12 mouse cellular contexts compared by ENCODE assay signal in genomic region chr4:149628810-149629209, GRCm38 (mm10). TPM values are rescaled to one million over a fixed set of nuclear protein-coding genes. Genes with fewer than 3 reads are reported as not detected.
A peak's percentile ranks its signal among the peaks of the same experiment; 100 is the strongest.
DNase-seq lines count a peak whose midpoint lies in the region; ATAC-seq and TF ChIP-seq lines count a peak whose summit lies in the region.
"Had no signal": no experiment of that assay in that cellular context is flagged by ENCODE, and none has a peak within 500 bp of the region (broad histone marks: within the 10 kb centered on the region; RNA-seq: fewer than 3 reads in every experiment).

No protein-coding gene starts in this region.

- H3K79me2 ChIP-seq in heart, adult 2 months (replicated peaks; ENCODE audit: control insufficient read depth, insufficient read depth, low read length), result no peaks in the 10 kb centered on the region; the same call in 1 of the 2 replicates

- peaks cover 39% of the 10 kb centered on the region for H3K36me3 ChIP-seq in embryonic facial prominence, embryonic 13.5 days
- peaks cover 48% of the 10 kb centered on the region for H3K36me3 ChIP-seq in embryonic facial prominence, embryonic 10.5 days (replicated peaks)
- peaks cover 28% of the 10 kb centered on the region for H3K36me3 ChIP-seq in heart, embryonic 12.5 days
- H3K36me3 ChIP-seq in heart, adult 2 months (ENCODE audit: control insufficient read depth, insufficient read depth, low read length), result no peaks in the 10 kb centered on the region
- 0 out of 2 replicates have a peak, but pooled peaks cover 3% of the 10 kb centered on the region for H3K36me3 ChIP-seq in heart, postnatal 0 days (replicated peaks; ENCODE audit: control insufficient read depth, insufficient read depth, low read length)

- no peak overlapping the region for H3K9ac ChIP-seq in embryonic facial prominence, embryonic 13.5 days
- no peak overlapping the region for H3K9ac ChIP-seq in heart, embryonic 12.5 days
- no peak overlapping the region for H3K9ac ChIP-seq in heart, adult 2 months (ENCODE audit: low read depth, low read length)
- H3K9ac ChIP-seq in heart, postnatal 0 days (replicated peaks; ENCODE audit: low read depth, low read length), result no peak overlapping the region
- H3K9ac ChIP-seq: forebrain, postnatal 0 days; hindbrain, embryonic 15.5 days had no signal

- ATAC-seq in embryonic facial prominence, embryonic 13.5 days (ENCODE audit: insufficient number of reproducible peaks, insufficient read depth, low FRiP score, low TSS enrichment, low read depth), result no peak
- ATAC-seq in heart, embryonic 12.5 days (ENCODE audit: insufficient number of reproducible peaks, low FRiP score), result no peak
- 0 out of 2 replicates have a peak, but pooled peaks have one; percentile 39 for ATAC-seq in heart, postnatal 0 days (ENCODE audit: insufficient read depth, low read depth)
- ATAC-seq: intestine, embryonic 16.5 days; Patski had no signal

- H3K27ac ChIP-seq in embryonic facial prominence, embryonic 13.5 days, result peak overlapping the region; percentile 55; the same call in 1 of the 2 replicates
- H3K27ac ChIP-seq in embryonic facial prominence, embryonic 10.5 days (replicated peaks), result no peak overlapping the region
- peak overlapping the region; percentile 30; the same call in 1 of the 2 replicates for H3K27ac ChIP-seq in heart, embryonic 12.5 days (ENCODE audit: poor library complexity, severe bottlenecking)
- no peak overlapping the region; the same call in 1 of the 2 replicates for H3K27ac ChIP-seq in heart, adult 2 months
- H3K27ac ChIP-seq in heart, postnatal 0 days (ENCODE audit: low read depth), result peak overlapping the region; percentile 52; the same call in 1 of the 2 replicates
- H3K27ac ChIP-seq: hindbrain, embryonic 15.5 days had no signal

- TF ChIP-seq POLR2A in heart, adult 2 months (IDR thresholded peaks at IDR 0.05; ENCODE audit: insufficient read depth, low read depth, low read length), result no peak

- no peaks in the 10 kb centered on the region for H3K27me3 ChIP-seq in embryonic facial prominence, embryonic 13.5 days
- H3K27me3 ChIP-seq in embryonic facial prominence, embryonic 10.5 days (replicated peaks; ENCODE audit: low read depth, poor library complexity, severe bottlenecking), result no peaks in the 10 kb centered on the region
- H3K27me3 ChIP-seq in heart, embryonic 12.5 days (replicated peaks), result no peaks in the 10 kb centered on the region
- no peaks in the 10 kb centered on the region for H3K27me3 ChIP-seq in heart, adult 2 months (ENCODE audit: control insufficient read depth, insufficient read depth, low read length)
- H3K27me3 ChIP-seq in heart, postnatal 0 days (ENCODE audit: control insufficient read depth, insufficient read depth, low read length), result no peaks in the 10 kb centered on the region
- H3K27me3 ChIP-seq: hindbrain, embryonic 15.5 days; Patski had no signal

- H3K4me3 ChIP-seq in embryonic facial prominence, embryonic 13.5 days, result no peak overlapping the region
- no peak overlapping the region for H3K4me3 ChIP-seq in embryonic facial prominence, embryonic 10.5 days
- no peak overlapping the region for H3K4me3 ChIP-seq in heart, embryonic 12.5 days
- no peak overlapping the region for H3K4me3 ChIP-seq in heart, adult 2 months
- no peak overlapping the region for H3K4me3 ChIP-seq in heart, postnatal 0 days (ENCODE audit: low read depth, low read length)
- H3K4me3 ChIP-seq: hindbrain, embryonic 15.5 days had no signal

- no peak overlapping the region for H3K4me2 ChIP-seq in embryonic facial prominence, embryonic 13.5 days
- no peak overlapping the region for H3K4me2 ChIP-seq in heart, embryonic 12.5 days
- H3K4me2 ChIP-seq in heart, postnatal 0 days (ENCODE audit: low read depth, low read length), result no peak overlapping the region; the same call in 1 of the 2 replicates
- H3K4me2 ChIP-seq: hindbrain, embryonic 15.5 days had no signal

- intact Hi-C loops in heart, adult 2 months (cut with DNase I), result no loop called here
- intact Hi-C loops in heart, postnatal 14 days (cut with DNase I), result no loop called here
- intact Hi-C loops in left cerebral cortex, postnatal 4 days (cut with DNase I), result no loop called here

- no peak for DNase-seq in embryonic facial prominence, embryonic 10.5 days (ENCODE audit: low spot score)
- DNase-seq in heart, adult 2 months, result no peak
- DNase-seq in heart, postnatal 0 days (ENCODE audit: low spot score), result peak; percentile 45
- DNase-seq in heart, postnatal 14 days, result no peak
- peak; percentile 33 for DNase-seq in 3T3-L1 (ENCODE audit: low read depth, low spot score)
- DNase-seq in left cerebral cortex, postnatal 4 days, result no peak

- WGBS in embryonic facial prominence, embryonic 13.5 days, result 68% methylated on average over 9 of the region's 9 CpGs
- 89% methylated on average over 9 of the region's 9 CpGs for WGBS in embryonic facial prominence, embryonic 10.5 days
- 69% methylated on average over 9 of the region's 9 CpGs for WGBS in heart, embryonic 12.5 days
- WGBS in heart, adult 2 months, result 35% methylated on average over 9 of the region's 9 CpGs
- 62% methylated on average over 9 of the region's 9 CpGs for WGBS in heart, postnatal 0 days

- TF ChIP-seq EP300 in heart, adult 2 months (IDR thresholded peaks at IDR 0.05; ENCODE audit: insufficient read depth, low read depth, low read length), result no peak
- TF ChIP-seq EP300 in heart, postnatal 0 days (IDR thresholded peaks at IDR 0.05; ENCODE audit: low read depth), result no peak

- TF ChIP-seq CTCF in heart, adult 2 months (IDR thresholded peaks at IDR 0.05), result no peak
- no peak for TF ChIP-seq CTCF in heart, postnatal 0 days (IDR thresholded peaks at IDR 0.05; ENCODE audit: low read depth)

- peaks cover 4% of the 10 kb centered on the region; the same call in 1 of the 2 replicates for H3K4me1 ChIP-seq in embryonic facial prominence, embryonic 13.5 days
- H3K4me1 ChIP-seq in embryonic facial prominence, embryonic 10.5 days, result peaks cover 10% of the 10 kb centered on the region
- H3K4me1 ChIP-seq in heart, embryonic 12.5 days (replicated peaks), result 0 out of 2 replicates have a peak, but pooled peaks cover 3% of the 10 kb centered on the region
- peaks cover 4% of the 10 kb centered on the region for H3K4me1 ChIP-seq in heart, adult 2 months (ENCODE audit: control insufficient read depth, insufficient read depth, low read length)
- no peaks in the 10 kb centered on the region for H3K4me1 ChIP-seq in heart, postnatal 0 days (ENCODE audit: control insufficient read depth, insufficient read depth)
- H3K4me1 ChIP-seq: hindbrain, embryonic 15.5 days had no signal

- H3K9me3 ChIP-seq in embryonic facial prominence, embryonic 13.5 days, result no peaks in the 10 kb centered on the region
- H3K9me3 ChIP-seq in embryonic facial prominence, embryonic 10.5 days, result no peaks in the 10 kb centered on the region
- no peaks in the 10 kb centered on the region for H3K9me3 ChIP-seq in heart, embryonic 12.5 days (replicated peaks)
- no peaks in the 10 kb centered on the region for H3K9me3 ChIP-seq in heart, postnatal 0 days (replicated peaks; ENCODE audit: control insufficient read depth, low read length)
- H3K9me3 ChIP-seq: hindbrain, embryonic 15.5 days had no signal

RNA-seq across cellular contexts. Expression of gene Clstn1, which starts 42.5 kb away (rescaled TPM):
- 21.5 and 51.2 TPM in 2 replicates for polyA plus RNA-seq in embryonic facial prominence, embryonic 13.5 days (2015; fragmentation: Nextera tagmentation; extraction: Ambion mirVana)
- polyA plus RNA-seq in embryonic facial prominence, embryonic 10.5 days (2016; fragmentation: Nextera tagmentation; extraction: Ambion mirVana), result 39.6 and 44.2 TPM in 2 replicates
- polyA plus RNA-seq in heart, embryonic 12.5 days (2016; fragmentation: Nextera tagmentation; extraction: Ambion mirVana), result 38.3 and 38.9 TPM in 2 replicates
- total RNA-seq in heart, adult 2 months (2021), result 10 to 100 TPM; 86.7 to 88.3 TPM
- polyA plus RNA-seq in heart, adult 2 months (2012; rRNA removed), result 25.6 and 26.3 TPM in 2 replicates
- total RNA-seq in heart, postnatal 0 days (2014; rRNA removed; ENCODE audit: low replicate concordance), result 32.1 and 37.9 TPM in 2 replicates
- 12.6 and 14.3 TPM in 2 replicates for polyA plus RNA-seq in heart, postnatal 0 days (2015; fragmentation: Nextera tagmentation; extraction: Ambion mirVana)
- 10 to 100 TPM; 76.7 to 82.1 TPM for total RNA-seq in heart, postnatal 14 days (2021)
- 100 to 1,000 TPM; 494 to 507 TPM for total RNA-seq in left cerebral cortex, postnatal 4 days (2021)

Comparison
In these comparisons a context has a peak if more than half of its experiments do, and no peak if none do; other contexts are left out.
1. H3K27ac ChIP-seq: peak in embryonic facial prominence, embryonic 13.5 days (single experiment), heart, embryonic 12.5 days (single experiment) and heart, postnatal 0 days (single experiment); none in embryonic facial prominence, embryonic 10.5 days (single experiment) and heart, adult 2 months (single experiment).
2. DNase-seq: peak in heart, postnatal 0 days (single experiment) and 3T3-L1 (single experiment); none in embryonic facial prominence, embryonic 10.5 days (single experiment), heart, adult 2 months (0 of 2), heart, postnatal 14 days (0 of 2) and left cerebral cortex, postnatal 4 days (single experiment).